Mouse (Mus musculus) bone marrow, adult 2 months (tissue): ENCODE data around the gene E130114P18Rik.

Experiments
- CTCF ChIP-seq: fragments of 200-500 bp; IDR thresholded peaks from 2 replicates; pipeline ENCODE4 v1.5.1; 2011; ENCODE audit warnings: low read length, control low read depth; ENCODE audit not compliant: control insufficient read depth, insufficient read depth
- POLR2A ChIP-seq: fragments of 200-500 bp; IDR thresholded peaks from 2 replicates; pipeline ENCODE4 v1.6.1; 2011; ENCODE audit warnings: low read depth, mild to moderate bottlenecking, control low read depth, low read length, borderline replicate concordance; ENCODE audit not compliant: control insufficient read depth

DNA sequence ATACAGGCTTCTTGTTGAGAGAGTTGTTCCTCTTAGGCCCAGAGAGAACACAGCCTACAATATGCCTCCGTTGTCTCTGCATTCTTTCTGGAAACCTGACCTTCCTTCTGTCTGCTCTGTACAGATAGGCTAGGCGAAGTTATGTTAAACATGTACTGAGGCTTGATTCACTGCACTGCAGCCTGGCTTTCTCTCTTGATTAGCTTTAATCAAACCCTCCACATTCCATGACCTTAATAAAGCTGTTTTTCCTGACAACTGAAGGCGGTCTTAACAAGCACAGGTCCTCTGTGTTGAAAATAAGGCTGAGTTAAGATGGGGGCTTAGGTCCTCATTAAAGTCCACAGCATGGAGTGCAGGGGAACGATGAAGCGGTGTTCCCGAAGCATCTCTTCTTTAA is 49.2 kb upstream of the E130114P18Rik start:
- no peak for TF ChIP-seq POLR2A
- no peak for TF ChIP-seq CTCF
